Mouse (Mus musculus): ENCODE results near the gene Apoc4. TPM values are rescaled to one million over a fixed set of nuclear protein-coding genes. Genes with fewer than 3 reads are reported as not detected.
A peak's percentile ranks its signal among the peaks of the same experiment; 100 is the strongest.

Gene Apoc4
- polyA plus RNA-seq, 1 experiment from 2014 or later = not detected

GRCm38 (mm10) chr7:19664955-19665841, 16.1 kb downstream of the Apoc4 start, which contains the start of gene Clptm1:
Gene Clptm1 (minus strand): TSS chr7:19665033.
- Histone ChIP-seq H3K9me3 (replicated peaks) (0 out of 2 replicates have a peak, but pooled peaks cover 3% of the 10 kb centered on the region), H3K4me1 (peaks cover 33% of the 10 kb centered on the region), H3K27me3 (ENCODE audit: low read depth, poor library complexity, severe bottlenecking) (no peaks in the 10 kb centered on the region), H3K36me3 (peaks cover 26% of the 10 kb centered on the region), H3K27ac (replicated peaks) (peak within 1 kb of the TSS; percentile 92), H3K4me3 (peak within 1 kb of the TSS; percentile 99)
- DNase-seq (ENCODE audit: low spot score) = peak; percentile 98
- under 1% methylated on average over 63 of the region's 63 CpGs for WGBS

DNA sequence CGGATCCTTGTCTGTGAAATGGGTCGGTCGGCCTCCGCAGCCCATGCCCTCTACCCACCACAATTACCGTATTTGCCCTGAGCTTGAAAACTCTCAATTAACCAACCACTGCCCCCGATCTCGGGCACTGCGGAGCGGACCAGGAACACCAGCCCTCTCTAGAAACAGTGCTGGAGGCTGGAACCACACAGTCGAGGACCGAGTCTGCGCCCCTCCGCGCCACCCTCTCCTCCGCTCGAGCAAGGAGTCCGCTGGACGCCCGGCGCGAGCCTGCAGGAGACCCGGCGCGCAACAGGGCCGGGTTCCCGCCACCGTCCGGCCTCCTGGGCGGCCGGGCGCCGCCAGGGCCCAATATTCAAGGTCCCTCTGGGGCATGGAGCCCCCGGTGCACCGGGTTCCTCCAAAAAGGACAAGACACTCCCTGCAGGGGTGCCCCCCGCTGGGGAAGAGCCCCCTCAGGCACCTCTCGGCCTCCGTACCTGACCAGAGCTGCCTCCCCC, 16.8 kb downstream of the Apoc4 start:
- Histone ChIP-seq H3K4me1 (peaks cover 29% of the 10 kb centered on the region), H3K27me3 (ENCODE audit: low read depth, poor library complexity, severe bottlenecking) (no peaks in the 10 kb centered on the region), H3K4me3 (peak overlapping the region; percentile 99), H3K36me3 (peaks cover 33% of the 10 kb centered on the region), H3K27ac (replicated peaks) (peak overlapping the region; percentile 92), H3K9me3 (replicated peaks) (0 out of 2 replicates have a peak, but pooled peaks cover 3% of the 10 kb centered on the region)
- DNase-seq (ENCODE audit: low spot score) = no peak
- under 1% methylated on average over 37 of the region's 37 CpGs for WGBS

- H3K36me3 ChIP-seq = peaks cover 38% of the 10 kb centered on the region
- H3K9me3 ChIP-seq (replicated peaks) = 0 out of 2 replicates have a peak, but pooled peaks cover 3% of the 10 kb centered on the region
- WGBS = 22% methylated on average over 8 of the region's 8 CpGs
- peak overlapping the region; percentile 92 for H3K27ac ChIP-seq (replicated peaks)
- H3K4me1 ChIP-seq = peaks cover 24% of the 10 kb centered on the region
- H3K27me3 ChIP-seq (ENCODE audit: low read depth, poor library complexity, severe bottlenecking) = no peaks in the 10 kb centered on the region
- H3K4me3 ChIP-seq = peak overlapping the region; percentile 99
- no peak for DNase-seq (ENCODE audit: low spot score)
These were observed 17.3 kb downstream of the Apoc4 start for GRCm38 (mm10) chr7:19663940-19664339.

DNA sequence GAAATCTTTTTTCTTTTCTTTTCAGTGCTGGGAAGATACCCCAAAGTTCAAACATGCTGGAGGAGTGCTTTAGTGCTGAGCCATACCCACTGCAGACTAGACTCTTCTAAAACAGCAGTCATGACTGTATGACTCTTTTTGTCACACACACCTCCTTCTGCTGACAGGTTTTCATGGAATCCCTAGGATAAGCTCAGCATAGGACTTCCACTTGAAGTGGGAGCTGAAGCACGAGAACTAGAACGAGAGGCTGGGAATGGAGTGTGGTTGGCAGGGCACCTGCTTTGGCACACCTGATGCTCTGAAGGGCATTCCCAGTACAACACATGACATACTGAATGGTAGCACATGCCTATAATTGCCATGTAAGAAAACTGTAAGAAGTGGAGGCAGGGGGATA, 28.7 kb downstream of the Apoc4 start:
- H3K27ac ChIP-seq (replicated peaks) = no peak overlapping the region
- no peaks in the 10 kb centered on the region for H3K27me3 ChIP-seq (ENCODE audit: low read depth, poor library complexity, severe bottlenecking)
- H3K9me3 ChIP-seq (replicated peaks) = no peaks in the 10 kb centered on the region
- no peaks in the 10 kb centered on the region for H3K4me1 ChIP-seq
- H3K4me3 ChIP-seq = no peak overlapping the region
- H3K36me3 ChIP-seq = peaks cover 84% of the 10 kb centered on the region
- WGBS = 94% methylated on average over 2 of the region's 2 CpGs
- no peak for DNase-seq (ENCODE audit: low spot score)

GRCm38 (mm10) chr7:19651063-19651786, 30.1 kb downstream of the Apoc4 start:
- Histone ChIP-seq H3K36me3 (peaks cover 97% of the 10 kb centered on the region), H3K27me3 (ENCODE audit: low read depth, poor library complexity, severe bottlenecking) (no peaks in the 10 kb centered on the region), H3K27ac (replicated peaks) (no peak overlapping the region), H3K4me3 (no peak overlapping the region), H3K4me1 (no peaks in the 10 kb centered on the region), H3K9me3 (replicated peaks) (no peaks in the 10 kb centered on the region)
- DNase-seq (ENCODE audit: low spot score) = no peak
- 93% methylated on average over 6 of the region's 6 CpGs for WGBS

- no peaks in the 10 kb centered on the region for H3K27me3 ChIP-seq (ENCODE audit: low read depth, poor library complexity, severe bottlenecking)
- peaks cover 100% of the 10 kb centered on the region for H3K36me3 ChIP-seq
- H3K9me3 ChIP-seq (replicated peaks) = no peaks in the 10 kb centered on the region
- no peak for DNase-seq (ENCODE audit: low spot score)
- no peaks in the 10 kb centered on the region for H3K4me1 ChIP-seq
- 93% methylated on average over 4 of the region's 4 CpGs for WGBS
- no peak overlapping the region for H3K27ac ChIP-seq (replicated peaks)
- no peak overlapping the region for H3K4me3 ChIP-seq
These were observed 40.1 kb downstream of the Apoc4 start for GRCm38 (mm10) chr7:19641223-19641622.

DNA sequence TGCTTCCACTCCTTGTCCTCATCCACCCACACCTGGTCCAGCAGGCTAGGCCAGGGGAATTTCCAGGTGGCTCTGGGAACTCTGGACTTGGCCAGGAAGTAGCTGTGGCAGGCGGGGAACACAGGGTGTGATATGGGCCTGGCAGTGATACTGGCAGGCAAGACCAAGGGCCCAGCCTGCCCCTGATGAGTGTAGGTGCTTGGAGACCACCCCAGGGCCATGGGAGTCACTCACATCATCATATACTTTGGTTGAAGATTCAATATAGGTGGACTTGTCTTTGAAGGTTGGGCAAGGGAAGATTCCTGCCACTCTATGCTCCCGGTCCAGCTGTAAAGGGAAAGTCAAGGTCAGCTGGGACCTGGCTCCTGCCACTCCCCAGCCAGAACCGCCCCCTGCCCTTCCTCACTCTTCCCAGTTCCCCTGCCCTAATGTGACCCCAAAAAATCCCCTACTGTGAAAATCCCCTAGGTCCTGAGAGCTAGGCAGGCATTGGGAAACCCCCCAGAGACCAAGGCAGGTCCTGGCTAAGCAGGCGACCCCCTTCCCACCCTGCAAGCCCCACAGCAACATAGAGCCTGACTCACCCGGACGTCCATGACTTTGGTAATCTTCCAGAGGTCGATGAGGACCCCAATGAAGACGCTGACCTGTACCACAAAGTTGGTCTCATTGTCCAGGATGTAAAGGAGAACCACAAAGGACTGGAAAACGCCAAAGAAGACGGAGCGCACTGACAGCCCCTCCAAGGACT, 46.0 kb downstream of the Apoc4 start:
- no peaks in the 10 kb centered on the region for H3K4me1 ChIP-seq
- peaks cover 86% of the 10 kb centered on the region for H3K36me3 ChIP-seq
- no peak overlapping the region for H3K4me3 ChIP-seq
- H3K9me3 ChIP-seq (replicated peaks) = no peaks in the 10 kb centered on the region
- H3K27me3 ChIP-seq (ENCODE audit: low read depth, poor library complexity, severe bottlenecking) = peaks cover 4% of the 10 kb centered on the region; the same call in 1 of the 2 replicates
- DNase-seq (ENCODE audit: low spot score) = no peak
- 92% methylated on average over 11 of the region's 11 CpGs for WGBS
- H3K27ac ChIP-seq (replicated peaks) = no peak overlapping the region

DNA sequence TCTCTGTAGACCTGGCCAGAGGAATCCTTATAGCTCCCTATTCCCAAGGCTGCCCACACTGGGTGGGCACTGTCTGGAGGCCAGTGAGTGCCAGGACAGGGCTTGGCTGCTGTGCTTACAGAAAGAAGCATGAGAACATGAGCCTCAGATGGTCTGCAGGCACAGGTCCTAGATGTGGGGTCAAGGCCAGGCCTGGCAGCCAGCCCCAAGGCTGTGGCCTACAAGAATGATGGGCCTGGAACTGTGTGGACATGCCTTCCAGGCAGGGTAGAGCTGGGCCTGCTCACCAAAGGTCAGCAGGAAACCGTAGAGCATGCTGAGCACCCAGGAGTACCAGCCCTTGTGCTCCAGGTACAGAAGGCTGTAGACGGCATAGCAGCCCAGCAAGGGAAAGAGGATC, 46.7 kb downstream of the Apoc4 start:
- no peak for DNase-seq (ENCODE audit: low spot score)
- H3K27me3 ChIP-seq (ENCODE audit: low read depth, poor library complexity, severe bottlenecking) = peaks cover 4% of the 10 kb centered on the region; the same call in 1 of the 2 replicates
- 100% methylated on average over 2 of the region's 2 CpGs for WGBS
- no peak overlapping the region for H3K27ac ChIP-seq (replicated peaks)
- H3K36me3 ChIP-seq = peaks cover 79% of the 10 kb centered on the region
- no peaks in the 10 kb centered on the region for H3K9me3 ChIP-seq (replicated peaks)
- H3K4me1 ChIP-seq = peaks cover 6% of the 10 kb centered on the region
- H3K4me3 ChIP-seq = no peak overlapping the region

- H3K4me3 ChIP-seq = no peak overlapping the region
- H3K4me1 ChIP-seq = peaks cover 9% of the 10 kb centered on the region
- WGBS = 97% methylated on average over 15 of the region's 15 CpGs
- peaks cover 4% of the 10 kb centered on the region; the same call in 1 of the 2 replicates for H3K27me3 ChIP-seq (ENCODE audit: low read depth, poor library complexity, severe bottlenecking)
- no peak overlapping the region for H3K27ac ChIP-seq (replicated peaks)
- H3K36me3 ChIP-seq = peaks cover 72% of the 10 kb centered on the region
- no peaks in the 10 kb centered on the region for H3K9me3 ChIP-seq (replicated peaks)
- DNase-seq (ENCODE audit: low spot score) = no peak
These were observed 47.4 kb downstream of the Apoc4 start for GRCm38 (mm10) chr7:19633855-19634254.

- WGBS = 94% methylated on average over 17 of the region's 17 CpGs
- Histone ChIP-seq H3K4me3 (no peak overlapping the region), H3K4me1 (peaks cover 15% of the 10 kb centered on the region), H3K9me3 (replicated peaks) (no peaks in the 10 kb centered on the region), H3K36me3 (peaks cover 65% of the 10 kb centered on the region), H3K27ac (replicated peaks) (no peak overlapping the region), H3K27me3 (ENCODE audit: low read depth, poor library complexity, severe bottlenecking) (peaks cover 4% of the 10 kb centered on the region; the same call in 1 of the 2 replicates)
- DNase-seq (ENCODE audit: low spot score) = no peak
These were observed 48.1 kb downstream of the Apoc4 start for GRCm38 (mm10) chr7:19633197-19633596.

- Histone ChIP-seq H3K27ac (replicated peaks) (no peak overlapping the region), H3K36me3 (peaks cover 60% of the 10 kb centered on the region), H3K27me3 (ENCODE audit: low read depth, poor library complexity, severe bottlenecking) (peaks cover 4% of the 10 kb centered on the region; the same call in 1 of the 2 replicates), H3K4me1 (peaks cover 15% of the 10 kb centered on the region), H3K9me3 (replicated peaks) (no peaks in the 10 kb centered on the region), H3K4me3 (no peak overlapping the region)
- DNase-seq (ENCODE audit: low spot score) = no peak
These were observed 48.6 kb downstream of the Apoc4 start for GRCm38 (mm10) chr7:19632720-19633119.

DNA sequence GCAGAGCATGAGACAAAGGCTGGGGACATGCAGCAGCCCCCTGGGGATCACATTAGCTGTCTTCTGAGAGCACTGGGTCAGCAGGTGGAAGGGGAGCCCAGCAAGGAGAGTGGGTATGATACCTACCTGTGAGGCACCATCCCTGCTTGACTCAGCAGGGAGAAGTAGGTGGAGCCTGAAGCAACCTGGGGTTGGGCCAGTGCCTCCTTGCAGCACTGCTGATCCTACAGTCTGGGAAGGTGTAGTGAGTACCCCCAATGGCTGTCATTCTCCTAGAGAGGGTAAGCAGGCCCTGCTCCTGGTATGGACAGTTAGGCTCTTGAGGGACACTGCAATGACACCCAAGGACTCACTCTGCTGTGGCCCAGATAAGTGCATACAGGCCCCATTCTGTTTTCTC, 49.0 kb downstream of the Apoc4 start:
- Histone ChIP-seq H3K9me3 (replicated peaks) (no peaks in the 10 kb centered on the region), H3K4me3 (no peak overlapping the region), H3K27me3 (ENCODE audit: low read depth, poor library complexity, severe bottlenecking) (peaks cover 4% of the 10 kb centered on the region; the same call in 1 of the 2 replicates), H3K4me1 (peaks cover 15% of the 10 kb centered on the region), H3K27ac (replicated peaks) (no peak overlapping the region), H3K36me3 (peaks cover 56% of the 10 kb centered on the region)
- no peak for DNase-seq (ENCODE audit: low spot score)
